Mouse (Mus musculus) ovary, postnatal 36 days (tissue): Measurements from ENCODE around the gene Tbxas1.

Experiments used
- DNase-seq: peaks from one replicate; pipeline ENCODE4 v3.0.0; 2022; ENCODE audit warnings: low spot score, mixed read lengths

The Tbxas1 gene

GRCm38 (mm10) chr6:39051799-39052556 is 176.8 kb downstream of the Tbxas1 start:
- no peak for DNase-seq

- no peak for DNase-seq
These were observed 177.4 kb downstream of the Tbxas1 start for GRCm38 (mm10) chr6:39052636-39053035.

GRCm38 (mm10) chr6:39054206-39054864 is 179.1 kb downstream of the Tbxas1 start:
- no peak for DNase-seq

GRCm38 (mm10) chr6:39054878-39055508 is 179.8 kb downstream of the Tbxas1 start:
- DNase-seq = no peak

GRCm38 (mm10) chr6:39055831-39056261 is 180.6 kb downstream of the Tbxas1 start:
- no peak for DNase-seq

- no peak for DNase-seq
These were observed 182.0 kb downstream of the Tbxas1 start for GRCm38 (mm10) chr6:39057161-39057560.

GRCm38 (mm10) chr6:39058389-39058788 is 183.2 kb downstream of the Tbxas1 start:
- DNase-seq = no peak

- DNase-seq = no peak
These were observed 183.7 kb downstream of the Tbxas1 start for GRCm38 (mm10) chr6:39058936-39059335.

GRCm38 (mm10) chr6:39059547-39060497 is 184.6 kb downstream of the Tbxas1 start:
- peak; percentile 12 for DNase-seq

GRCm38 (mm10) chr6:39061180-39061579 is 186.0 kb downstream of the Tbxas1 start:
- DNase-seq = no peak

GRCm38 (mm10) chr6:39063541-39063940 is 188.3 kb downstream of the Tbxas1 start:
- no peak for DNase-seq

- DNase-seq = peak; percentile 78
These were observed 191.9 kb downstream of the Tbxas1 start for GRCm38 (mm10) chr6:39066935-39067578.

GRCm38 (mm10) chr6:39072664-39073063 is 197.5 kb downstream of the Tbxas1 start:
- no peak for DNase-seq

- no peak for DNase-seq
These were observed 199.0 kb downstream of the Tbxas1 start for GRCm38 (mm10) chr6:39074186-39074585.

GRCm38 (mm10) chr6:39076498-39076897 is 201.3 kb downstream of the Tbxas1 start:
- DNase-seq = no peak

- DNase-seq = no peak
These were observed 229.4 kb downstream of the Tbxas1 start for GRCm38 (mm10) chr6:39104631-39105030.

GRCm38 (mm10) chr6:39106812-39107211 is 231.6 kb downstream of the Tbxas1 start:
- DNase-seq = no peak

GRCm38 (mm10) chr6:39112701-39113100 is 237.5 kb downstream of the Tbxas1 start:
- no peak for DNase-seq

GRCm38 (mm10) chr6:39113141-39113540 is 237.9 kb downstream of the Tbxas1 start:
- no peak for DNase-seq

- DNase-seq = no peak
These were observed 240.2 kb downstream of the Tbxas1 start for GRCm38 (mm10) chr6:39115438-39115837.
